Mouse (Mus musculus) stomach, postnatal 0 days (tissue): ENCODE data around the gene Alcam. TPM values are rescaled to one million over a fixed set of nuclear protein-coding genes. Genes with fewer than 3 reads are reported as not detected.
A peak's percentile ranks its signal among the peaks of the same experiment; 100 is the strongest.

Experiments
- ATAC-seq: fragments of 200-750 bp; cut with Nextera tagmentation; 2 replicates; pipeline ENCODE4 v1.8.0; 2017; ENCODE audit not compliant: low FRiP score, low TSS enrichment
- DNase-seq: peaks from one replicate; pipeline ENCODE4 v3.0.0-alpha.2; 2016; ENCODE audit warnings: low spot score
- H3K27ac ChIP-seq: fragments of 300-500 bp; sonication (generic); replicated peaks from 2 replicates; pipeline ENCODE4 v1.5.1; 2014; ENCODE audit warnings: mild to moderate bottlenecking, control low read depth
- H3K27me3 ChIP-seq: fragments of 300-500 bp; sonication (generic); 2 replicates; pipeline ENCODE4 v1.6.1; 2014; ENCODE audit warnings: low read length; ENCODE audit not compliant: control insufficient read depth, insufficient read depth
- H3K36me3 ChIP-seq: fragments of 300-500 bp; sonication (generic); 2 replicates; pipeline ENCODE4 v1.6.1; 2014; ENCODE audit warnings: low read length, mixed read lengths; ENCODE audit not compliant: control insufficient read depth, insufficient read depth
- H3K4me1 ChIP-seq: fragments of 300-500 bp; sonication (generic); replicated peaks from 2 replicates; pipeline ENCODE4 v1.6.1; 2014; ENCODE audit warnings: antibody characterized with exemption; ENCODE audit not compliant: control insufficient read depth, insufficient read depth
- H3K4me2 ChIP-seq: fragments of 300-500 bp; sonication (generic); replicated peaks from 2 replicates; pipeline ENCODE4 v1.6.1; 2014; ENCODE audit warnings: low read depth, mild to moderate bottlenecking, control low read depth, moderate library complexity
- H3K4me3 ChIP-seq: fragments of 300-500 bp; sonication (generic); 2 replicates; pipeline ENCODE4 v1.5.1; 2014; ENCODE audit warnings: low read depth, low read length, control low read depth
- H3K9ac ChIP-seq: fragments of 300-500 bp; sonication (generic); 2 replicates; pipeline ENCODE4 v1.6.1; 2014; ENCODE audit warnings: mild to moderate bottlenecking, low read length, control low read depth, mixed read lengths
- H3K9me3 ChIP-seq: fragments of 300-500 bp; sonication (generic); 2 replicates; pipeline ENCODE4 v1.6.1; 2016; ENCODE audit warnings: low read length; ENCODE audit not compliant: control insufficient read depth
- CTCF ChIP-seq: IDR thresholded peaks from 2 replicates; pipeline ENCODE4 v1.5.1; 2016; ENCODE audit warnings: antibody characterized with exemption, low read depth, mild to moderate bottlenecking, moderate library complexity
- EP300 ChIP-seq: optimal IDR thresholded peaks from 2 replicates; pipeline ENCODE3; 2016; ENCODE audit warnings: antibody characterized with exemption
- WGBS: fragments of 180-500 bp; shearing (Covaris S2); extraction: QIAGEN DNeasy Blood & Tissue Kit; methylation state at CpG from one replicate; pipeline ENCODE4 v1.1.7; 2014; 5-methylcytosine and 5-hydroxymethylcytosine counted together
- polyA plus RNA-seq: library from polyadenylated mRNA; unstranded; fragments of >200 nt; fragmentation: Nextera tagmentation; extraction: Ambion mirVana; gene quantifications from 2 replicates; pipeline ENCODE4 v1.2.1, GENCODE M21; 2015

Gene Alcam
- polyA plus RNA-seq, 1 experiment from 2014 or later, result 20.4 TPM

DNA sequence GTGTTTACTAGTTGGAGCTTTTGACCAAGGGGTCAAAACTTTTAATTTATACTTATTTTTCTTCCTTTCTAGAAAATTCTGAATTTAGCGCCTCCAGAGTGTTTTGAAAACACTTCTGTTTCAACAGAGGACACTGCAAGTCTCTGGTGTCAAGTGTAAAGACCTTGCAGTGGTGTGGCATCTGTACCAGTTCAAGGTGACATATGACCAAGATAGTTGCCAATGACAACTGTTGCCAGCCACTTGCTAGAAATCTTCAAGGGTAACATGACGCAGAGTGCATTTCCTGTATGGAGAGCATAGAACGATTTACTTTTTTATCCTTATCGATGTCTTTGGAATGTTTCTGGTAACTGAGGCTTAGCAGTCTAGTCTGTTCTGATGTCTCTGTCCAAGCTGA lies 119.8 kb downstream of the Alcam start:
- Histone ChIP-seq H3K4me3 (no peak overlapping the region), H3K4me2 (no peak overlapping the region), H3K36me3 (no peaks in the 10 kb centered on the region), H3K9me3 (no peaks in the 10 kb centered on the region), H3K9ac (no peak overlapping the region), H3K4me1 (no peaks in the 10 kb centered on the region), H3K27ac (peak overlapping the region; percentile 42), H3K27me3 (no peaks in the 10 kb centered on the region)
- 64% methylated on average over 4 of the region's 4 CpGs for WGBS
- ATAC-seq, result 0 out of 2 replicates have a peak, but pooled peaks have one; percentile 36
- no peak for DNase-seq
- no peak for TF ChIP-seq EP300
- no peak for TF ChIP-seq CTCF

- peak overlapping the region; percentile 75; the same call in 1 of the 2 replicates for H3K27ac ChIP-seq
These were observed 120.2 kb downstream of the Alcam start for GRCm38 (mm10) chr16:52333631-52334030.

DNA sequence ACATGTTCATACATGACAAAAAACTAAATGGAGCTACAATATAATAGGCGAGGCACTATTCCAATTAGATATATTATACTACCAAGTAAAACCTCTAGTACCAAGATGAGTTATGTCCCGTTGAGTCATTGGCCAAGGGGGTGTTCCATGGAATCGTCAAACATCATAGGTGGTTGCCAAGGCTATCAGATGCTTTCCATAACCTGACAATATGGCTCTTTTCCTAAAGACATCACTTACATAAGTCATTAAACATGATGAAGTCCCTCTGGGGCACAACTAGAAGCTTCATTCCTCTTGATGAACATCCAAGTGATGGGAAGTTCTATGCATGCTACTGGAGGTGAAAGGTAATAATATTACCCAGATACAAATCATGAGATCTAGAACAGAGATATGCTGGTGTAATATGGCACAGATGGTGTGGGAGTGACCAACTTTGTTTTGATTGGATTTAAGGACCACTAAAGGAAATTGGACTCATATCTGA lies 122.5 kb downstream of the Alcam start:
- DNase-seq, result no peak
- H3K27ac ChIP-seq, result no peak overlapping the region
- no peaks in the 10 kb centered on the region for H3K27me3 ChIP-seq
- H3K9me3 ChIP-seq, result no peaks in the 10 kb centered on the region
- no peak for ATAC-seq
- no peaks in the 10 kb centered on the region for H3K4me1 ChIP-seq
- WGBS, result 84% methylated on average over 3 of the region's 3 CpGs
- TF ChIP-seq CTCF (no peak), EP300 (no peak)
- no peak overlapping the region for H3K4me2 ChIP-seq
- no peaks in the 10 kb centered on the region for H3K36me3 ChIP-seq
- no peak overlapping the region for H3K9ac ChIP-seq
- no peak overlapping the region for H3K4me3 ChIP-seq

More at GRCm38 (mm10) chr16:52333631-52334030, 120.2 kb downstream of the Alcam start:
- H3K4me2 ChIP-seq, result no peak overlapping the region
- H3K4me1 ChIP-seq, result no peaks in the 10 kb centered on the region
- DNase-seq, result peak; percentile 64
- peak; percentile 98 for ATAC-seq
- H3K9me3 ChIP-seq, result no peaks in the 10 kb centered on the region
- H3K9ac ChIP-seq, result no peak overlapping the region
- no peaks in the 10 kb centered on the region for H3K27me3 ChIP-seq
- WGBS, result 45% methylated on average over 5 of the region's 5 CpGs
- no peak overlapping the region for H3K4me3 ChIP-seq
- no peak for TF ChIP-seq CTCF
- TF ChIP-seq EP300, result no peak
- H3K36me3 ChIP-seq, result no peaks in the 10 kb centered on the region

- ATAC-seq (no peak), DNase-seq (no peak)
- no peak overlapping the region for H3K4me2 ChIP-seq
- no peak overlapping the region for H3K4me3 ChIP-seq
- WGBS, result 24% methylated on average over 2 of the region's 2 CpGs
- H3K9me3 ChIP-seq, result no peaks in the 10 kb centered on the region
- no peak overlapping the region for H3K9ac ChIP-seq
- no peaks in the 10 kb centered on the region for H3K36me3 ChIP-seq
- TF ChIP-seq EP300, result no peak
- TF ChIP-seq CTCF, result no peak
- no peak overlapping the region for H3K27ac ChIP-seq
- no peaks in the 10 kb centered on the region for H3K27me3 ChIP-seq
- no peaks in the 10 kb centered on the region for H3K4me1 ChIP-seq
These were observed 124.5 kb downstream of the Alcam start for GRCm38 (mm10) chr16:52329420-52329819.

GRCm38 (mm10) chr16:52319229-52319628 lies 134.6 kb downstream of the Alcam start:
- no peaks in the 10 kb centered on the region for H3K4me1 ChIP-seq
- H3K27ac ChIP-seq, result no peak overlapping the region
- no peaks in the 10 kb centered on the region for H3K9me3 ChIP-seq
- H3K4me2 ChIP-seq, result no peak overlapping the region
- H3K27me3 ChIP-seq, result no peaks in the 10 kb centered on the region
- ATAC-seq (no peak), DNase-seq (no peak)
- no peak overlapping the region for H3K4me3 ChIP-seq
- WGBS, result 70% methylated on average over 1 of the region's 1 CpGs
- TF ChIP-seq EP300, result no peak
- no peak for TF ChIP-seq CTCF
- H3K9ac ChIP-seq, result no peak overlapping the region
- no peaks in the 10 kb centered on the region for H3K36me3 ChIP-seq

GRCm38 (mm10) chr16:52311073-52311472 lies 142.8 kb downstream of the Alcam start:
- Histone ChIP-seq H3K9ac (no peak overlapping the region), H3K4me2 (peak overlapping the region; percentile 42), H3K4me1 (no peaks in the 10 kb centered on the region), H3K4me3 (no peak overlapping the region), H3K27me3 (no peaks in the 10 kb centered on the region), H3K27ac (no peak overlapping the region), H3K36me3 (no peaks in the 10 kb centered on the region), H3K9me3 (no peaks in the 10 kb centered on the region)
- TF ChIP-seq EP300 (no peak), CTCF (peak; percentile 94)
- 14% methylated on average over 9 of the region's 9 CpGs for WGBS
- DNase-seq (peak; percentile 83), ATAC-seq (peak; percentile 12; the same call in 1 of the 2 replicates)
